Mouse (Mus musculus): ENCODE results near the gene Lpcat2. TPM values are rescaled to one million over a fixed set of nuclear protein-coding genes. Genes with fewer than 3 reads are reported as not detected.

Lpcat2 gene
- polyA plus RNA-seq, 1 experiment, result 1.3 TPM

GRCm38 (mm10) chr8:92838616-92839015 is 16.5 kb upstream of the Lpcat2 start:
- 77% methylated on average over 3 of the region's 3 CpGs for WGBS
- TF ChIP-seq CTCF (IDR thresholded peaks at IDR 0.05; ENCODE audit: extremely low read depth, insufficient read length, insufficient replicate concordance, low read depth, low read length) (no peak), POLR2A (IDR thresholded peaks at IDR 0.05; ENCODE audit: low read depth, low read length) (no peak)
- H3K4me1 ChIP-seq (ENCODE audit: control insufficient read depth, insufficient read depth, insufficient read length, low read length), result no peaks in the 10 kb centered on the region
- H3K27ac ChIP-seq (ENCODE audit: insufficient read depth, low read depth, low read length), result no peak overlapping the region
- H3K36me3 ChIP-seq (ENCODE audit: control insufficient read depth, insufficient read depth, low read length), result no peaks in the 10 kb centered on the region
- H3K4me3 ChIP-seq (ENCODE audit: low read depth, low read length), result no peak overlapping the region
- no peaks in the 10 kb centered on the region for H3K27me3 ChIP-seq (ENCODE audit: control insufficient read depth, insufficient read depth, low read length)

GRCm38 (mm10) chr8:92839161-92839560 is 16.0 kb upstream of the Lpcat2 start:
- 85% methylated on average over 8 of the region's 8 CpGs for WGBS
- TF ChIP-seq CTCF (IDR thresholded peaks at IDR 0.05; ENCODE audit: extremely low read depth, insufficient read length, insufficient replicate concordance, low read depth, low read length) (no peak), POLR2A (IDR thresholded peaks at IDR 0.05; ENCODE audit: low read depth, low read length) (no peak)

GRCm38 (mm10) chr8:92839876-92840275 is 15.3 kb upstream of the Lpcat2 start:
- no peaks in the 10 kb centered on the region for H3K36me3 ChIP-seq (ENCODE audit: control insufficient read depth, insufficient read depth, low read length)

More at GRCm38 (mm10) chr8:92839161-92839560, 16.0 kb upstream of the Lpcat2 start:
- Histone ChIP-seq H3K27ac (ENCODE audit: insufficient read depth, low read depth, low read length) (no peak overlapping the region), H3K27me3 (ENCODE audit: control insufficient read depth, insufficient read depth, low read length) (no peaks in the 10 kb centered on the region), H3K36me3 (ENCODE audit: control insufficient read depth, insufficient read depth, low read length) (no peaks in the 10 kb centered on the region), H3K4me3 (ENCODE audit: low read depth, low read length) (no peak overlapping the region), H3K4me1 (ENCODE audit: control insufficient read depth, insufficient read depth, insufficient read length, low read length) (no peaks in the 10 kb centered on the region)

GRCm38 (mm10) chr8:92846684-92847083 is 8.5 kb upstream of the Lpcat2 start:
- TF ChIP-seq CTCF (IDR thresholded peaks at IDR 0.05; ENCODE audit: extremely low read depth, insufficient read length, insufficient replicate concordance, low read depth, low read length) (no peak), POLR2A (IDR thresholded peaks at IDR 0.05; ENCODE audit: low read depth, low read length) (no peak)
- WGBS, result 17% methylated on average over 3 of the region's 3 CpGs
- peaks cover 4% of the 10 kb centered on the region; the same call in 1 of the 2 replicates for H3K4me1 ChIP-seq (ENCODE audit: control insufficient read depth, insufficient read depth, insufficient read length, low read length)
- no peaks in the 10 kb centered on the region for H3K27me3 ChIP-seq (ENCODE audit: control insufficient read depth, insufficient read depth, low read length)
- H3K4me3 ChIP-seq (ENCODE audit: low read depth, low read length), result no peak overlapping the region
- no peaks in the 10 kb centered on the region for H3K36me3 ChIP-seq (ENCODE audit: control insufficient read depth, insufficient read depth, low read length)
- H3K27ac ChIP-seq (ENCODE audit: insufficient read depth, low read depth, low read length), result no peak overlapping the region

More at GRCm38 (mm10) chr8:92839876-92840275, 15.3 kb upstream of the Lpcat2 start:
- Histone ChIP-seq H3K27me3 (ENCODE audit: control insufficient read depth, insufficient read depth, low read length) (no peaks in the 10 kb centered on the region), H3K27ac (ENCODE audit: insufficient read depth, low read depth, low read length) (no peak overlapping the region), H3K4me3 (ENCODE audit: low read depth, low read length) (no peak overlapping the region), H3K4me1 (ENCODE audit: control insufficient read depth, insufficient read depth, insufficient read length, low read length) (no peaks in the 10 kb centered on the region)
- TF ChIP-seq CTCF (IDR thresholded peaks at IDR 0.05; ENCODE audit: extremely low read depth, insufficient read length, insufficient replicate concordance, low read depth, low read length), result no peak
- TF ChIP-seq POLR2A (IDR thresholded peaks at IDR 0.05; ENCODE audit: low read depth, low read length), result no peak
- WGBS, result 77% methylated on average over 7 of the region's 7 CpGs

DNA sequence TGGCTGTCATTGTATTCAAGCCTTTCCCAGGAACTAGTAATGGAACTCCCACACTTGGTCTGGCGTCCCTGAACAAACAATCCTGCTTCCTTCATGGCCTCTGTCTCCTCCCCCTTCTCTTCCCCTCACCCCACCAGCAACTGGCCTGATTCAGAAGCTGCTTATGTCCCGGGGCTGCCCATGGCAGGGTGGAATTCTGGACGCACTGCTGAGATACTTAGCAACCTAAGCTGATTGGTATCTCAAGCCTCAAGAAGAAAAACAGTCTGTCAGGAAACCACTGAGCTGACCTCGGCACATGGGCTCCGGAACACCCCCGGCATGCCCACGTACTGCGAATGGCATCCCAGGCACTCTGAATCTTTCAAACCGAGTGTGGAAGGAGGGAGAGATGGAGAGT is 7.8 kb upstream of the Lpcat2 start:
- TF ChIP-seq CTCF (IDR thresholded peaks at IDR 0.05; ENCODE audit: extremely low read depth, insufficient read length, insufficient replicate concordance, low read depth, low read length) (no peak), POLR2A (IDR thresholded peaks at IDR 0.05; ENCODE audit: low read depth, low read length) (no peak)
- Histone ChIP-seq H3K27me3 (ENCODE audit: control insufficient read depth, insufficient read depth, low read length) (no peaks in the 10 kb centered on the region), H3K36me3 (ENCODE audit: control insufficient read depth, insufficient read depth, low read length) (no peaks in the 10 kb centered on the region), H3K4me3 (ENCODE audit: low read depth, low read length) (no peak overlapping the region), H3K4me1 (ENCODE audit: control insufficient read depth, insufficient read depth, insufficient read length, low read length) (peaks cover 4% of the 10 kb centered on the region; the same call in 1 of the 2 replicates), H3K27ac (ENCODE audit: insufficient read depth, low read depth, low read length) (no peak overlapping the region)
- WGBS, result 32% methylated on average over 9 of the region's 9 CpGs

GRCm38 (mm10) chr8:92849261-92849660 is 5.9 kb upstream of the Lpcat2 start:
- H3K27ac ChIP-seq (ENCODE audit: insufficient read depth, low read depth, low read length), result no peak overlapping the region
- H3K4me3 ChIP-seq (ENCODE audit: low read depth, low read length), result no peak overlapping the region
- no peaks in the 10 kb centered on the region for H3K36me3 ChIP-seq (ENCODE audit: control insufficient read depth, insufficient read depth, low read length)
- H3K27me3 ChIP-seq (ENCODE audit: control insufficient read depth, insufficient read depth, low read length), result no peaks in the 10 kb centered on the region
- peaks cover 4% of the 10 kb centered on the region; the same call in 1 of the 2 replicates for H3K4me1 ChIP-seq (ENCODE audit: control insufficient read depth, insufficient read depth, insufficient read length, low read length)
- WGBS, result 47% methylated on average over 6 of the region's 6 CpGs
- TF ChIP-seq CTCF (IDR thresholded peaks at IDR 0.05; ENCODE audit: extremely low read depth, insufficient read length, insufficient replicate concordance, low read depth, low read length) (no peak), POLR2A (IDR thresholded peaks at IDR 0.05; ENCODE audit: low read depth, low read length) (no peak)

DNA sequence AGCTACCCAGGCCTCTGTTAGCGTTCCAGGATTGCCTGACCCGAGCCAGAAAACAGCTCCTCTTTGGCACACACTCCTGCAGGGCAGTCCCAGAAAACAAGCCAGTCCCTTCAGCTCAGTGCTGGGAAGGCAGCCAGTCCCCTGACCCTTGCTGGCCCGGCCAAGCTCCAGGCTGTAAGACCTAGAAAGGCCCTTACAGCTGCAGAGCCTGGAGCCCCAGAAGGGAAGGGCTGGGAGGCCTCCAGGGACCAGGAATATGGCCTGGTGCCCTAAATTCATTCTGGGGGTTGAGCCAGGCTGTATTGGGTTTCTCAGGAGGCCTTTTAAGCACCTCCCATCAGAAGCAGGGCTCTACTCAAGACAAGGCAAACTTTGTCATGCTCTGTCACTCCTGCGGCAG is 4.9 kb upstream of the Lpcat2 start:
- WGBS, result 60% methylated on average over 4 of the region's 4 CpGs
- TF ChIP-seq CTCF (IDR thresholded peaks at IDR 0.05; ENCODE audit: extremely low read depth, insufficient read length, insufficient replicate concordance, low read depth, low read length) (no peak), POLR2A (IDR thresholded peaks at IDR 0.05; ENCODE audit: low read depth, low read length) (no peak)
- no peaks in the 10 kb centered on the region for H3K27me3 ChIP-seq (ENCODE audit: control insufficient read depth, insufficient read depth, low read length)
- H3K4me1 ChIP-seq (ENCODE audit: control insufficient read depth, insufficient read depth, insufficient read length, low read length), result peaks cover 4% of the 10 kb centered on the region
- H3K36me3 ChIP-seq (ENCODE audit: control insufficient read depth, insufficient read depth, low read length), result no peaks in the 10 kb centered on the region
- H3K27ac ChIP-seq (ENCODE audit: insufficient read depth, low read depth, low read length), result 0 out of 2 replicates have a peak overlapping the region, but pooled peaks have one; percentile 34
- no peak overlapping the region for H3K4me3 ChIP-seq (ENCODE audit: low read depth, low read length)

Measured in small intestine, adult 2 months (tissue).